Mouse (Mus musculus) regulatory T cell (primary cell): ENCODE results near the gene Olfr1189.
"Not testable (repeated sequence)": the region's sequence is repeated elsewhere in the genome, so short reads cannot be mapped to it uniquely, and the experiment has no call there.

Experiments used
- in situ Hi-C: fragments of 300-600 bp; cut with MboI, MseI; formaldehyde crosslinking; loops from one replicate; pipeline ENCODE4 v1.15.1; 2025; ENCODE audit warnings: high pct_unique_total_duplicates

Gene Olfr1189

GRCm38 (mm10) chr2:88586154-88586553, at the start of gene Olfr1189:
Gene Olfr1189, plus strand, starts transcription at chr2:88586454.
- in situ Hi-C loops: no loop called here

GRCm38 (mm10) chr2:88556635-88557034, 29.6 kb upstream of the Olfr1189 start, which contains the start of gene Olfr1188:
Gene Olfr1188, plus strand, starts transcription at chr2:88556935.
- in situ Hi-C loops: no loop called here

GRCm38 (mm10) chr2:88572696-88573095, 13.6 kb upstream of the Olfr1189 start:
- in situ Hi-C loops: not testable (repeated sequence)

GRCm38 (mm10) chr2:88640242-88640641, 54.0 kb downstream of the Olfr1189 start, which contains the start of gene Olfr1191-ps1:
Gene Olfr1191-ps1, plus strand, starts transcription at chr2:88640542.
- in situ Hi-C loops: not testable (repeated sequence)
